8 mouse cellular contexts compared by ENCODE assay signal in genomic region chr5:67752007-67752406, GRCm38 (mm10).
DNase-seq lines count a peak whose midpoint lies in the region; ATAC-seq and TF ChIP-seq lines count a peak whose summit lies in the region.

No protein-coding gene starts in this region.

- peak; percentile 66 for ATAC-seq in hindbrain, embryonic 15.5 days (ENCODE audit: low FRiP score, low read depth)
- ATAC-seq in neural tube, embryonic 13.5 days (ENCODE audit: low read depth): peak; percentile 64

- no peaks in the 10 kb centered on the region for H3K9me3 ChIP-seq in hindbrain, embryonic 15.5 days
- H3K9me3 ChIP-seq in neural tube, embryonic 13.5 days: no peaks in the 10 kb centered on the region

- intact Hi-C loops in gastrocnemius, adult 2 months (cut with DNase I): loop anchor here (10.0 kb wide), 1 partner anchor 363 kb away; no protein-coding TSS in a partner anchor
- intact Hi-C loops in gastrocnemius, postnatal 36 days (cut with DNase I): no loop called here
- intact Hi-C loops in left cerebral cortex, postnatal 10 days (cut with DNase I): loop anchor here (2.0 to 10.0 kb wide), 4 partner anchors 183 to 503 kb away; no protein-coding TSS in a partner anchor

- H3K4me3 ChIP-seq in gastrocnemius, adult 2 months: no peak overlapping the region
- H3K4me3 ChIP-seq in hindbrain, embryonic 15.5 days: no peak overlapping the region
- H3K4me3 ChIP-seq in neural tube, embryonic 13.5 days: no peak overlapping the region

- no peak overlapping the region for H3K9ac ChIP-seq in hindbrain, embryonic 15.5 days
- no peak overlapping the region for H3K9ac ChIP-seq in neural tube, embryonic 13.5 days

- WGBS in hindbrain, embryonic 15.5 days: 17% methylated on average over 3 of the region's 3 CpGs
- WGBS in neural tube, embryonic 13.5 days: 26% methylated on average over 3 of the region's 3 CpGs

- H3K27ac ChIP-seq in gastrocnemius, adult 2 months: no peak overlapping the region
- peak overlapping the region; percentile 67 for H3K27ac ChIP-seq in hindbrain, embryonic 15.5 days (replicated peaks)
- peak overlapping the region; percentile 34; the same call in 1 of the 2 replicates for H3K27ac ChIP-seq in neural tube, embryonic 13.5 days (replicated peaks)

- H3K4me2 ChIP-seq in hindbrain, embryonic 15.5 days: no peak overlapping the region
- peak overlapping the region; percentile 3; the same call in 1 of the 2 replicates for H3K4me2 ChIP-seq in neural tube, embryonic 13.5 days

- no peaks in the 10 kb centered on the region for H3K27me3 ChIP-seq in hindbrain, embryonic 15.5 days
- H3K27me3 ChIP-seq in neural tube, embryonic 13.5 days: no peaks in the 10 kb centered on the region

- TF ChIP-seq CTCF in gastrocnemius, adult 2 months (IDR thresholded peaks at IDR 0.05): peak; percentile 72

- DNase-seq in gastrocnemius, adult 2 months: peak; percentile 33
- no peak for DNase-seq in gastrocnemius, postnatal 36 days
- DNase-seq in Muller cell, postnatal 12 days (ENCODE audit: inconsistent ontology term): peak; percentile 33
- DNase-seq in embryo, embryonic 11 days: peak; percentile 74
- peak; percentile 56 to 66 for DNase-seq in left cerebral cortex, postnatal 10 days (ENCODE audit: extremely low spot score in 1 of 2, low spot score in 2 of 2)
- no peak for DNase-seq in thymus, postnatal 10 days (ENCODE audit: low spot score in 2 of 2)

- peaks cover 13% of the 10 kb centered on the region for H3K4me1 ChIP-seq in hindbrain, embryonic 15.5 days (replicated peaks)
- peaks cover 10% of the 10 kb centered on the region for H3K4me1 ChIP-seq in neural tube, embryonic 13.5 days (replicated peaks)

- peaks cover 9% of the 10 kb centered on the region for H3K36me3 ChIP-seq in hindbrain, embryonic 15.5 days
- H3K36me3 ChIP-seq in neural tube, embryonic 13.5 days: peaks cover 15% of the 10 kb centered on the region

Comparison
In these comparisons a context has a peak if more than half of its experiments do, and no peak if none do; other contexts are left out.
1. DNase-seq: peak in gastrocnemius, adult 2 months (single experiment), Muller cell, postnatal 12 days (single experiment), embryo, embryonic 11 days (single experiment) and left cerebral cortex, postnatal 10 days (2 of 2); none in gastrocnemius, postnatal 36 days (0 of 2) and thymus, postnatal 10 days (0 of 2).